Mouse (Mus musculus) spleen, embryonic (tissue): ENCODE measurements around the gene Atp1a3.
"Not testable (repeated sequence)": the region's sequence is repeated elsewhere in the genome, so short reads cannot be mapped to it uniquely, and the experiment has no call there.

Experiments
- CTCF ChIA-PET: fragments of 350-600 bp; sonication (Branson Sonifier 250); formaldehyde crosslinking; loops from one replicate; lab custom pipeline; 2022; lab: Charles Lee

Gene Atp1a3

GRCm38 (mm10) chr7:25005421-25006065 lies at the start of gene Atp1a3:
Gene Atp1a3 (minus strand): TSS chr7:25005958.
- CTCF ChIA-PET: no interaction called here

- CTCF ChIA-PET: no interaction called here
These were observed 46.8 kb upstream of the Atp1a3 start for GRCm38 (mm10) chr7:25052587-25052986.

- CTCF ChIA-PET: interaction anchor here (0.8 kb wide), 1 partner anchor 175 kb away, joined by 9 read pairs; no protein-coding TSS in a partner anchor
These were observed 43.7 kb upstream of the Atp1a3 start for GRCm38 (mm10) chr7:25049295-25049930.

GRCm38 (mm10) chr7:25047363-25047762 lies 41.6 kb upstream of the Atp1a3 start:
- CTCF ChIA-PET: no interaction called here

GRCm38 (mm10) chr7:25044599-25044998 lies 38.8 kb upstream of the Atp1a3 start:
- CTCF ChIA-PET: not testable (repeated sequence)

GRCm38 (mm10) chr7:25041921-25042320 lies 36.2 kb upstream of the Atp1a3 start:
- CTCF ChIA-PET: no interaction called here

GRCm38 (mm10) chr7:25035916-25036315 lies 30.2 kb upstream of the Atp1a3 start:
- CTCF ChIA-PET: no interaction called here

- CTCF ChIA-PET: no interaction called here
These were observed 29.0 kb upstream of the Atp1a3 start for GRCm38 (mm10) chr7:25034796-25035195.

- CTCF ChIA-PET: no interaction called here
These were observed 25.8 kb upstream of the Atp1a3 start for GRCm38 (mm10) chr7:25031528-25031927.

- CTCF ChIA-PET: interaction anchor here (0.6 kb wide), 2 partner anchors 117 to 395 kb away, joined by 3 to 7 read pairs; no protein-coding TSS in a partner anchor
These were observed 24.4 kb upstream of the Atp1a3 start for GRCm38 (mm10) chr7:25030032-25030753.

GRCm38 (mm10) chr7:25026452-25026851 lies 20.7 kb upstream of the Atp1a3 start:
- CTCF ChIA-PET: no interaction called here

GRCm38 (mm10) chr7:25025855-25026439 lies 20.2 kb upstream of the Atp1a3 start:
- CTCF ChIA-PET: interaction anchor here (0.5 kb wide), 1 partner anchor 632 kb away, joined by 7 read pairs; no protein-coding TSS in a partner anchor

GRCm38 (mm10) chr7:25011592-25011991 lies 5.8 kb upstream of the Atp1a3 start:
- CTCF ChIA-PET: interaction anchor here (0.5 kb wide), 1 partner anchor 9 kb away, joined by 7 read pairs; no protein-coding TSS in a partner anchor

GRCm38 (mm10) chr7:25010090-25010913 lies 4.5 kb upstream of the Atp1a3 start:
- CTCF ChIA-PET: no interaction called here

- CTCF ChIA-PET: no interaction called here
These were observed 3.4 kb upstream of the Atp1a3 start for GRCm38 (mm10) chr7:25009099-25009700.

- CTCF ChIA-PET: no interaction called here
These were observed 2.9 kb upstream of the Atp1a3 start for GRCm38 (mm10) chr7:25008635-25009034.

GRCm38 (mm10) chr7:25007609-25008374 lies 2.0 kb upstream of the Atp1a3 start:
- CTCF ChIA-PET: no interaction called here

GRCm38 (mm10) chr7:25006586-25007364 lies 1.0 kb upstream of the Atp1a3 start:
- CTCF ChIA-PET: no interaction called here

GRCm38 (mm10) chr7:25006171-25006570 lies 413 bp upstream of the Atp1a3 start:
- CTCF ChIA-PET: no interaction called here
